Mouse (Mus musculus) hematopoietic multipotent progenitor cell, adult 10-12 weeks (in vitro differentiated cells): ENCODE results near the gene Prkar1b. TPM values are rescaled to one million over a fixed set of nuclear protein-coding genes. Genes with fewer than 3 reads are reported as not detected.

Experiments
- polyA plus RNA-seq: library from polyadenylated mRNA; stranded (reverse); fragments of >175 nt; gene quantifications from 2 replicates; pipeline ENCODE4 v1.2.3, GENCODE M21; 2012; ENCODE audit warnings: low replicate concordance

The Prkar1b gene
- 3.9 and 14.7 TPM in 2 replicates for polyA plus RNA-seq

GRCm38 (mm10) chr5:139149681-139150602 lies at the start of gene Prkar1b, which contains the start of gene Dnaaf5:
Prkar1b (minus strand) TSS chr5:139150001.
Dnaaf5 (plus strand) TSS chr5:139150223.

GRCm38 (mm10) chr5:138997171-138997788 lies 152.5 kb downstream of the Prkar1b start, which contains the start of gene Pdgfa:
Pdgfa (minus strand) TSS chr5:138997370.

Other genes starting within 250 kb of the Prkar1b start
- gene Pdgfa, start 152.6 kb downstream of the Prkar1b start, polyA plus RNA-seq = 3.1 and 4.8 TPM in 2 replicates
- 53.5 and 77.3 TPM in 2 replicates for gene Dnaaf5, start 222 bp upstream of the Prkar1b start, polyA plus RNA-seq
- gene Sun1, start 50.6 kb upstream of the Prkar1b start, polyA plus RNA-seq = 12.1 and 16.1 TPM in 2 replicates
- 42.3 and 63.4 TPM in 2 replicates for gene Get4, start 102.3 kb upstream of the Prkar1b start, polyA plus RNA-seq
- gene Adap1, start 175.6 kb upstream of the Prkar1b start, polyA plus RNA-seq = 29.3 and 40.9 TPM in 2 replicates
- 27.1 and 46.7 TPM in 2 replicates for gene Cox19, start 201.4 kb upstream of the Prkar1b start, polyA plus RNA-seq
- gene Cyp2w1, start 202.6 kb upstream of the Prkar1b start, polyA plus RNA-seq = not detected in 2 replicates
- gene Gpr146, start 227.7 kb upstream of the Prkar1b start, polyA plus RNA-seq = 26.1 and 34.3 TPM in 2 replicates